ENCODE assay signal across 26 mouse cellular contexts in the genomic region with DNA sequence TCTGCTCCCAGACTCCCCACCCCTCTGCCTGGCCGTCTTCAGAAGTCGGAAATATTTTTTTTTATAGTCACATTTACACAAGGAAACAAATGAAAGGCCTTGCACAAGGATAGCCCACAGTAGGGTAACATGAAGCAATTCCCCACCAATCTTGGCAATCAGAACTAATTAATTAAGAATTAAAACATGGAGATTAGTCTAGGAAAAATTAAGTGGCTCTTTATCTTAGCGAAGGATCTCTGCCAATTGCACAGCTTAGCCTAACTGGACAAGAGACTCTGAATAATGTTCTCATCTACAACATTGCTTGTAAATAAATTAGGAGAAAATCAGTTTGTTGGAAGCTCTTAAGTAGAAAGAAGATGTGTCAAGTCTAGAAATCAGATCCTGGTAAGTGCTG.
DNase-seq lines count a peak whose midpoint lies in the region; ATAC-seq and TF ChIP-seq lines count a peak whose summit lies in the region.
"Had no signal": no experiment of that assay in that cellular context is flagged by ENCODE, and none has a peak within 500 bp of the region (broad histone marks: within the 10 kb centered on the region; RNA-seq: fewer than 3 reads in every experiment).

No protein-coding gene starts in this region.

- no peaks in the 10 kb centered on the region for H3K36me3 ChIP-seq in forebrain, embryonic 14.5 days (ENCODE audit: control insufficient read depth, insufficient read depth, low read length)
- no peaks in the 10 kb centered on the region for H3K36me3 ChIP-seq in forebrain, embryonic 15.5 days
- H3K36me3 ChIP-seq: embryonic facial prominence, embryonic 13.5 days; embryonic facial prominence, embryonic 15.5 days; G1E had no signal

- no peak for TF ChIP-seq POLR2A in brain, embryonic 14.5 days (IDR thresholded peaks at IDR 0.05; ENCODE audit: borderline replicate concordance, extremely low read depth, insufficient read depth, insufficient read length, poor library complexity, severe bottlenecking)

- H3K9ac ChIP-seq in forebrain, embryonic 14.5 days (ENCODE audit: low read length), result no peak overlapping the region
- H3K9ac ChIP-seq in forebrain, embryonic 15.5 days (replicated peaks), result no peak overlapping the region
- H3K9ac ChIP-seq: embryonic facial prominence, embryonic 13.5 days; embryonic facial prominence, embryonic 15.5 days; forebrain, embryonic 13.5 days; forebrain, postnatal 0 days had no signal

- peak; percentile 18; the same call in 1 of the 2 replicates for ATAC-seq in forebrain, embryonic 14.5 days
- no peak for ATAC-seq in forebrain, embryonic 15.5 days (replicated peaks)
- ATAC-seq: activated CD4-positive, CD25-positive, alpha-beta regulatory T cell, adult 4 months; CD4-positive, CD25-positive, alpha-beta regulatory T cell, adult 4 months; forebrain, embryonic 13.5 days; forebrain, postnatal 0 days; Patski had no signal

- H3K9me3 ChIP-seq in forebrain, embryonic 14.5 days (replicated peaks; ENCODE audit: control insufficient read depth, low read length), result no peaks in the 10 kb centered on the region
- H3K9me3 ChIP-seq in forebrain, embryonic 15.5 days, result no peaks in the 10 kb centered on the region
- H3K9me3 ChIP-seq: embryonic facial prominence, embryonic 13.5 days; embryonic facial prominence, embryonic 15.5 days; forebrain, embryonic 13.5 days; G1E had no signal

- no peak overlapping the region for H3K27ac ChIP-seq in forebrain, embryonic 14.5 days (ENCODE audit: low read depth, low read length)
- H3K27ac ChIP-seq in forebrain, embryonic 15.5 days (replicated peaks), result no peak overlapping the region
- H3K27ac ChIP-seq: embryonic facial prominence, embryonic 13.5 days; embryonic facial prominence, embryonic 15.5 days; forebrain, embryonic 13.5 days had no signal

- peak; percentile 71 for DNase-seq in forebrain, embryonic 14.5 days (ENCODE audit: low spot score)
- peak; percentile 78 for DNase-seq in brain, embryonic 14.5 days (ENCODE audit: low read depth)
- peak; percentile 28 for DNase-seq in gonadal fat pad, adult 2 months (ENCODE audit: low read depth)
- DNase-seq in kidney, adult 8-10 months, result no peak
- DNase-seq: adrenal gland, adult 8-10 months; adrenal gland, postnatal 14 days; adrenal gland, postnatal 36 days; B cell, adult 2 months; cerebellum, adult 11 months; cerebellum, adult 18-20 months; cerebellum, adult 8-10 months; cerebellum, adult 9-11 months; cerebellum, postnatal 14 days; cerebellum, postnatal 36 days; embryo, embryonic 11 days; forebrain, postnatal 0 days had no signal

- TF ChIP-seq CTCF in brain, embryonic 14.5 days (IDR thresholded peaks at IDR 0.05; ENCODE audit: borderline replicate concordance, extremely low read depth, insufficient read depth, insufficient read length), result no peak

- H3K4me3 ChIP-seq in forebrain, embryonic 14.5 days (ENCODE audit: low read depth, low read length), result no peak overlapping the region
- H3K4me3 ChIP-seq in forebrain, embryonic 15.5 days, result no peak overlapping the region
- H3K4me3 ChIP-seq: embryonic facial prominence, embryonic 13.5 days; embryonic facial prominence, embryonic 15.5 days; erythroblast, embryonic 14.5 days; forebrain, embryonic 13.5 days had no signal

- no peaks in the 10 kb centered on the region for H3K4me1 ChIP-seq in forebrain, embryonic 14.5 days (ENCODE audit: control insufficient read depth, insufficient read depth, low read length)
- peaks cover 2% of the 10 kb centered on the region; the same call in 1 of the 2 replicates for H3K4me1 ChIP-seq in forebrain, embryonic 15.5 days

- 45% methylated on average over 3 of the region's 3 CpGs for WGBS in forebrain, embryonic 14.5 days
- 36% methylated on average over 3 of the region's 3 CpGs for WGBS in forebrain, embryonic 15.5 days

- no peak overlapping the region for H3K4me2 ChIP-seq in forebrain, embryonic 14.5 days (ENCODE audit: low read length)
- H3K4me2 ChIP-seq in forebrain, embryonic 15.5 days (replicated peaks), result no peak overlapping the region
- H3K4me2 ChIP-seq: embryonic facial prominence, embryonic 13.5 days; embryonic facial prominence, embryonic 15.5 days; forebrain, embryonic 13.5 days had no signal

- H3K27me3 ChIP-seq in forebrain, embryonic 14.5 days (replicated peaks; ENCODE audit: control insufficient read depth, insufficient read depth, low read length), result no peaks in the 10 kb centered on the region
- H3K27me3 ChIP-seq in forebrain, embryonic 15.5 days, result no peaks in the 10 kb centered on the region
- H3K27me3 ChIP-seq: CH12.LX; embryonic facial prominence, embryonic 13.5 days; embryonic facial prominence, embryonic 15.5 days; forebrain, embryonic 13.5 days; Patski had no signal

Comparison
In these comparisons a context has a peak if more than half of its experiments do, and no peak if none do; other contexts are left out.
1. DNase-seq: peak in forebrain, embryonic 14.5 days (single experiment), brain, embryonic 14.5 days (single experiment) and gonadal fat pad, adult 2 months (single experiment); none in kidney, adult 8-10 months (0 of 2).